Mouse (Mus musculus): ENCODE results near the gene Frg2f1. TPM values are rescaled to one million over a fixed set of nuclear protein-coding genes. Genes with fewer than 3 reads are reported as not detected.
"Not testable (repeated sequence)": the region's sequence is repeated elsewhere in the genome, so short reads cannot be mapped to it uniquely, and the experiment has no call there.

The Frg2f1 gene
- total RNA-seq (2021): 1 to 10 TPM; 4.3 TPM
- long read RNA-seq, experiment 1, partial matches to known transcripts: 0 of 3 reads
- long read RNA-seq, experiment 1, other reads (novel, unspliced or antisense): 3 of 3 reads
- long read RNA-seq, experiment 2, partial matches to known transcripts: 0 of 3 reads
- long read RNA-seq, experiment 2, other reads (novel, unspliced or antisense): 3 of 3 reads

- peak; percentile 95 for DNase-seq
Observed at GRCm38 (mm10) chr4:119539031-119539824, at the start of gene Frg2f1. Frg2f1 (minus strand) TSS chr4:119539529.

GRCm38 (mm10) chr4:119588037-119588436 lies 48.7 kb upstream of the Frg2f1 start:
- no peak for DNase-seq

GRCm38 (mm10) chr4:119575459-119575858 lies 36.1 kb upstream of the Frg2f1 start:
- DNase-seq: no peak

- no peak for DNase-seq
Observed at GRCm38 (mm10) chr4:119574504-119574903, 35.2 kb upstream of the Frg2f1 start.

GRCm38 (mm10) chr4:119572682-119573081 lies 33.4 kb upstream of the Frg2f1 start:
- DNase-seq: no peak

- no peak for DNase-seq
Observed at GRCm38 (mm10) chr4:119566322-119566835, 27.1 kb upstream of the Frg2f1 start.

- peak; percentile 26 for DNase-seq
Observed at GRCm38 (mm10) chr4:119563136-119563535, 23.8 kb upstream of the Frg2f1 start.

- DNase-seq: no peak
Observed at GRCm38 (mm10) chr4:119555466-119555865, 16.1 kb upstream of the Frg2f1 start.

GRCm38 (mm10) chr4:119550864-119551263 lies 11.5 kb upstream of the Frg2f1 start:
- DNase-seq: no peak

- DNase-seq: no peak
Observed at GRCm38 (mm10) chr4:119540533-119540890, 1.2 kb upstream of the Frg2f1 start.

GRCm38 (mm10) chr4:119539836-119540532 lies 655 bp upstream of the Frg2f1 start:
- DNase-seq: no peak

GRCm38 (mm10) chr4:119537436-119537835 lies 1.9 kb downstream of the Frg2f1 start:
- DNase-seq: no peak

- not testable (repeated sequence) for DNase-seq
Observed at GRCm38 (mm10) chr4:119536615-119537014, 2.7 kb downstream of the Frg2f1 start, which contains the start of gene Foxj3. Foxj3 (plus strand) TSS chr4:119537004.

- DNase-seq: no peak
Observed at GRCm38 (mm10) chr4:119535103-119535502, 4.2 kb downstream of the Frg2f1 start.

- DNase-seq: no peak
Observed at GRCm38 (mm10) chr4:119531813-119532212, 7.5 kb downstream of the Frg2f1 start.

GRCm38 (mm10) chr4:119526329-119526845 lies 12.9 kb downstream of the Frg2f1 start:
- no peak for DNase-seq

- DNase-seq: no peak
Observed at GRCm38 (mm10) chr4:119524466-119524865, 14.9 kb downstream of the Frg2f1 start.

- DNase-seq: no peak
Observed at GRCm38 (mm10) chr4:119524010-119524409, 15.3 kb downstream of the Frg2f1 start.

GRCm38 (mm10) chr4:119523575-119523974 lies 15.8 kb downstream of the Frg2f1 start:
- DNase-seq: no peak

GRCm38 (mm10) chr4:119512731-119513141 lies 26.6 kb downstream of the Frg2f1 start:
- no peak for DNase-seq

GRCm38 (mm10) chr4:119511591-119511990 lies 27.7 kb downstream of the Frg2f1 start:
- no peak for DNase-seq

GRCm38 (mm10) chr4:119498319-119498848 lies 40.9 kb downstream of the Frg2f1 start:
- no peak for DNase-seq
